Mouse (Mus musculus) lung, postnatal 10 days (tissue): ENCODE measurements around the gene Ubtd2.

Source experiments
- DNase-seq: peaks from one replicate; pipeline ENCODE4 v3.0.0; 2021

Ubtd2 gene

GRCm38 (mm10) chr11:32548240-32548639 is 93.1 kb downstream of the Ubtd2 start:
- peak; percentile 81 for DNase-seq

GRCm38 (mm10) chr11:32549236-32549635 is 94.1 kb downstream of the Ubtd2 start:
- no peak for DNase-seq

- DNase-seq, result no peak
Observed at GRCm38 (mm10) chr11:32550102-32550501, 94.9 kb downstream of the Ubtd2 start.

- no peak for DNase-seq
Observed at GRCm38 (mm10) chr11:32551056-32551455, 95.9 kb downstream of the Ubtd2 start.

GRCm38 (mm10) chr11:32551579-32552297 is 96.6 kb downstream of the Ubtd2 start:
- DNase-seq, result no peak

GRCm38 (mm10) chr11:32552401-32553090 is 97.4 kb downstream of the Ubtd2 start:
- peak; percentile 66 for DNase-seq

- DNase-seq, result no peak
Observed at GRCm38 (mm10) chr11:32553311-32554140, 98.4 kb downstream of the Ubtd2 start.

- no peak for DNase-seq
Observed at GRCm38 (mm10) chr11:32554141-32555091, 99.2 kb downstream of the Ubtd2 start.

- no peak for DNase-seq
Observed at GRCm38 (mm10) chr11:32555103-32555689, 100.0 kb downstream of the Ubtd2 start.

- DNase-seq, result no peak
Observed at GRCm38 (mm10) chr11:32556333-32556990, 101.3 kb downstream of the Ubtd2 start.

GRCm38 (mm10) chr11:32558026-32558425 is 102.9 kb downstream of the Ubtd2 start:
- DNase-seq, result no peak

GRCm38 (mm10) chr11:32558677-32559076 is 103.5 kb downstream of the Ubtd2 start:
- no peak for DNase-seq

GRCm38 (mm10) chr11:32560015-32560770 is 105.0 kb downstream of the Ubtd2 start:
- no peak for DNase-seq

- DNase-seq, result no peak
Observed at GRCm38 (mm10) chr11:32561465-32562355, 106.5 kb downstream of the Ubtd2 start.

GRCm38 (mm10) chr11:32562706-32563105 is 107.5 kb downstream of the Ubtd2 start:
- no peak for DNase-seq

- no peak for DNase-seq
Observed at GRCm38 (mm10) chr11:32563660-32564059, 108.5 kb downstream of the Ubtd2 start.

GRCm38 (mm10) chr11:32564629-32565028 is 109.5 kb downstream of the Ubtd2 start:
- no peak for DNase-seq

- peak; percentile 50 for DNase-seq
Observed at GRCm38 (mm10) chr11:32565088-32565487, 109.9 kb downstream of the Ubtd2 start.

- DNase-seq, result no peak
Observed at GRCm38 (mm10) chr11:32566184-32566583, 111.0 kb downstream of the Ubtd2 start.
